Mouse (Mus musculus) olfactory bulb, adult 2 months (tissue): ENCODE measurements around the gene Ppp1r1c.

Source experiments
- CTCF ChIP-seq: fragments of 200-500 bp; IDR thresholded peaks from 2 replicates; pipeline ENCODE4 v1.5.1; 2012; ENCODE audit warnings: low read depth, mild to moderate bottlenecking, low read length, moderate library complexity; ENCODE audit not compliant: insufficient read depth
- POLR2A ChIP-seq: fragments of 200-500 bp; IDR thresholded peaks from 2 replicates; pipeline ENCODE4 v1.6.1; 2012; ENCODE audit warnings: mild to moderate bottlenecking, low read depth, low read length, moderate library complexity; ENCODE audit not compliant: insufficient read depth

DNA sequence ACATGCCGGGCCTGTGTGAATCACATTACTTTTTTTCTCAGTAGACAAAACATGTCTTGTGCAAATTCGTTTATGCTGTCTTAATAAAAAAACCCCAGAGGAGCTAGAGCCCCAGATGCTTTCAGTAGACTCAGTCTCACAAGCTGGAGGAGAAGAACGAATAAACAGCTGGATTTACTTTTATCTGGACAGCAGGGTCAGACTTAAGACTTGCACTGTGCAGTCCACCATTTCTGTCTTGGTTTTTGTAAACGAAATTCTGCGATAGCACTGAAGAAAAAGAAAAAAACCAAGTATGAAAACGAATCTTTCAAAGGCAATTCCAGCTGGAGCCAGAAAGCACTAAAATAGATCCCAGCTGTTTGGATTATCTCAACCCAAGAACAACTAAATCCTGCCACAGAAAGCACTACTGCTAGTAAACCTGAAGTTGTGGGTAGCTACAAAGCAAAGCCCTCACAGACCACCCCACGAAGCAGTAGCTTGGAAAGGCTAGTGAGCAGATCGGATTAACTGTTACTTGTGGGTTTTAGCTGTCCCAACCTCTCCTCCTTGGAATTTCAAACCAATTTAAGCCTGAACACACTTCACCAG, 78.1 kb downstream of the Ppp1r1c start:
- TF ChIP-seq CTCF (no peak), POLR2A (no peak)
